Mouse (Mus musculus) heart, embryonic 15.5 days (tissue): ENCODE results near the gene Nrxn1. TPM values are rescaled to one million over a fixed set of nuclear protein-coding genes. Genes with fewer than 3 reads are reported as not detected.

ENCODE experiments used
- ATAC-seq: fragments of 200-750 bp; cut with Nextera tagmentation; replicated peaks from 2 replicates; pipeline ENCODE4 v1.8.0; 2017; ENCODE audit warnings: low read depth, moderate TSS enrichment; ENCODE audit not compliant: insufficient number of reproducible peaks, insufficient read depth, low FRiP score
- H3K27ac ChIP-seq: fragments of 300-500 bp; sonication (generic); 2 replicates; pipeline ENCODE4 v1.5.1; 2015; ENCODE audit warnings: mild to moderate bottlenecking, inconsistent platforms
- H3K27me3 ChIP-seq: fragments of 300-500 bp; sonication (generic); 2 replicates; pipeline ENCODE4 v1.6.1; 2015; ENCODE audit warnings: inconsistent platforms
- H3K36me3 ChIP-seq: fragments of 300-500 bp; sonication (generic); 2 replicates; pipeline ENCODE4 v1.6.1; 2015; ENCODE audit warnings: mild to moderate bottlenecking, inconsistent platforms
- H3K4me1 ChIP-seq: fragments of 300-500 bp; sonication (generic); replicated peaks from 2 replicates; pipeline ENCODE4 v1.6.1; 2015; ENCODE audit warnings: inconsistent platforms
- H3K4me2 ChIP-seq: fragments of 300-500 bp; sonication (generic); 2 replicates; pipeline ENCODE4 v1.6.1; 2015; ENCODE audit warnings: inconsistent platforms, mild to moderate bottlenecking, moderate library complexity
- H3K4me3 ChIP-seq: fragments of 300-500 bp; sonication (generic); 2 replicates; pipeline ENCODE4 v1.5.1; 2015; ENCODE audit warnings: mild to moderate bottlenecking, inconsistent platforms
- H3K9ac ChIP-seq: fragments of 300-500 bp; sonication (generic); 2 replicates; pipeline ENCODE4 v1.6.1; 2015; ENCODE audit warnings: mild to moderate bottlenecking, inconsistent platforms
- H3K9me3 ChIP-seq: fragments of 300-500 bp; sonication (generic); replicated peaks from 2 replicates; pipeline ENCODE4 v1.6.1; 2016; ENCODE audit warnings: inconsistent platforms
- WGBS: fragments of 180-500 bp; shearing (Covaris S2); methylation state at CpG from one replicate; pipeline ENCODE4 v1.1.7; 2015; ENCODE audit warnings: mixed read lengths; 5-methylcytosine and 5-hydroxymethylcytosine counted together
- polyA plus RNA-seq: library from polyadenylated mRNA; unstranded; fragments of >200 nt; fragmentation: Nextera tagmentation; extraction: Ambion mirVana; gene quantifications from 2 replicates; pipeline ENCODE4 v1.2.1, GENCODE M21; 2015

The Nrxn1 gene
- polyA plus RNA-seq, 1 experiment from 2014 or later = 1.2 TPM

DNA sequence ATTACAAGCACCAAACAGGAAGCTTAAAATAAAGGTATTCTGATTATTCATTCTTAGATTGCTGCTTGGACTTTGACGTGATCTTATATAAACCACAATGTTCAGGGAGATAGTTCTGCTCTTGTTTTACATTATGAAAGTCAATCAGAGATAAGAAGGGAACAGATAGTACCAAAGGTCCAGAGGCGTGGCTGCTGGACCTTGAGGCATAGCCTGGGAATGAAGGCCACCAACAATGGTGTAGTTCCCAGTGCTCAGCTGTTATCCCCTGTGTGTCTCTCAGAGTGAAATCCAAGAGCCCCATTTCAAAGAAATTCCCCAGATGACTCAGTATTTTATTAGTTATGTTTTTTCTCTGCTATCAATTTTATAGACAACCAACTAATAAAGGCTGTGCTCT lies 294.2 kb downstream of the Nrxn1 start:
- ATAC-seq = no peak
- no peaks in the 10 kb centered on the region for H3K4me1 ChIP-seq
- no peak overlapping the region for H3K4me3 ChIP-seq
- no peaks in the 10 kb centered on the region for H3K27me3 ChIP-seq
- no peaks in the 10 kb centered on the region for H3K9me3 ChIP-seq
- H3K36me3 ChIP-seq = no peaks in the 10 kb centered on the region
- H3K4me2 ChIP-seq = no peak overlapping the region
- 52% methylated on average over 2 of the region's 2 CpGs for WGBS
- H3K27ac ChIP-seq = no peak overlapping the region
- H3K9ac ChIP-seq = no peak overlapping the region

DNA sequence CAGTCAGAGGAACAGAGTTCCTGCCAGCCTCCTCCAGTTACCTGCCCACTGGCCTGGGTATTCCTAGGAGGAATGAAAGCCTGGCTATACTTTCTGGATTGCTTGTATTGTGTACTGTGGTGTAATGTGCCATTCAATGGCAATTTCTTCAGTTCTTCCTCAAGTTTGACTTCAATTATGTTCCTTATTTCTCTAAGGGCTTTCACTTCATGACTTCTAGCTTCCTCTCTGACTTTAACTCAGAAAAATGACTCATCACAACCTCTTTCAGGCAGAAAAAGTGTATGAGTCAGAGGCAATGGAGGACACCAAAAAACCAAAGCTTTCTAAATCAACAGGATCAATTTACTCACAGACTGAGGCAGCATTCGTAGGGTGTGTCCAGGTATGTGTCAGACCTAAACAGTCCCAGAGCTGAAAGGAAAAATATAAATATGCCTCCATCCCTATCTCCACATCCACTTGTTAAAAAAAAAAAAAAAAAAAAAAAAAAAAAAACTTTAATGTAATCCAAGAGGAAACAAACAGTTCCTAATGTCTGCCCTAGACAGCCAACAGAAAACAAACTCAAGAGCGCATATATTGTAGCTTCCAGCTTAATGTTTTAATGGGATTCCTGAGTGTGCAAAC lies 295.1 kb downstream of the Nrxn1 start:
- Histone ChIP-seq H3K4me3 (no peak overlapping the region), H3K27me3 (no peaks in the 10 kb centered on the region), H3K4me1 (no peaks in the 10 kb centered on the region), H3K36me3 (no peaks in the 10 kb centered on the region), H3K9me3 (no peaks in the 10 kb centered on the region), H3K4me2 (no peak overlapping the region), H3K9ac (no peak overlapping the region), H3K27ac (no peak overlapping the region)
- WGBS = 82% methylated on average over 2 of the region's 2 CpGs
- ATAC-seq = no peak

DNA sequence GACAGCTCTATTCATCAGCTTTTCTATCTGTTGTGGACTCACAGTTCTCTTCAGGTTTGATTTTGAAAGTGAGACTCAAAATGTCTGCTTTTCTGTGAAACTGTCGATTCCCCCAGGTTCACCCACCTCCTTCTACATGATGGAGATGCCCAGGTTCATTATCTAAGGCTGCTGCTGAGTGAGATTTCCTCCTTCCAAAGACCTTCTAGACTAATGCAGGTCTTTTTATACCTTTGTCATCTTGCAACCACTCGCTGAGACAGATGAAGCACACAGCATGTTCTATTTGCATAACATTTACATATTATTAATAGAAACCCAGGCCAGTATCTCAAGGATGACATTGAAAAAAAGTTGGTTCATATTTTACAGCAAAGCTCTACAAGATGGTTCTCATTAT lies 295.9 kb downstream of the Nrxn1 start:
- Histone ChIP-seq H3K9me3 (no peaks in the 10 kb centered on the region), H3K27ac (no peak overlapping the region), H3K4me2 (no peak overlapping the region), H3K4me1 (no peaks in the 10 kb centered on the region), H3K27me3 (no peaks in the 10 kb centered on the region), H3K4me3 (no peak overlapping the region), H3K36me3 (no peaks in the 10 kb centered on the region), H3K9ac (no peak overlapping the region)
- ATAC-seq = no peak
- 75% methylated on average over 2 of the region's 2 CpGs for WGBS

DNA sequence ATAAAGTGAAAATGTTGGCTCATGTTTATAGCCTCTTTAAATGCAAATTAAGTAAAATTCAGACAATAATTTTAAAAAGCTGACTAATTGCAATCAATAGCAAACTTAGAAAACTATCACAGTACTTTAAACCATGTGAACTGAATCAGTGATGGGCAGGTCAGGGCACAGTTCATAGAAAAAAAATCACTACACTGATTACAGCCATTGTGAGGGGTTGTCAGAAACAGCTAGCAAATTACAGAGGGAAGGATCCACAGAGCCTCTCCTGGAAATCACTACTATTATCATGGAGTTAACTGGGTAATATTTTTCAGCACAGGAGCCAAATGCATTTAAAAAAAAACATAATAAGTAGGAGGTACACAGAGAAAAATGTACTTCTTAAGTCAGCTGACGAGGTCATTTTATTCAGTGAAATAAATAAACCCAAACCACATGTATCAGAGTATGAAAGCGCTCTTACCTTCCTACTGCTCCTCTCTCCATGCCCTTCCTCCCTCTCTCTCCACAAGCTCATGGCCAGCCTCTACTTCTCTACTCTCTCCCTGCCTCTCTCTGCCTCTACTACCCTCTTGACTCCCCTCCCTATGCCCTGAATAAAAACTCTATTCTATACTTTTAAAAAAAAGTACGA lies 304.3 kb downstream of the Nrxn1 start:
- Histone ChIP-seq H3K27ac (no peak overlapping the region), H3K4me2 (no peak overlapping the region), H3K27me3 (no peaks in the 10 kb centered on the region), H3K4me3 (no peak overlapping the region), H3K4me1 (no peaks in the 10 kb centered on the region), H3K9me3 (no peaks in the 10 kb centered on the region), H3K36me3 (no peaks in the 10 kb centered on the region), H3K9ac (no peak overlapping the region)
- WGBS = 77% methylated on average over 3 of the region's 3 CpGs
- ATAC-seq = no peak

DNA sequence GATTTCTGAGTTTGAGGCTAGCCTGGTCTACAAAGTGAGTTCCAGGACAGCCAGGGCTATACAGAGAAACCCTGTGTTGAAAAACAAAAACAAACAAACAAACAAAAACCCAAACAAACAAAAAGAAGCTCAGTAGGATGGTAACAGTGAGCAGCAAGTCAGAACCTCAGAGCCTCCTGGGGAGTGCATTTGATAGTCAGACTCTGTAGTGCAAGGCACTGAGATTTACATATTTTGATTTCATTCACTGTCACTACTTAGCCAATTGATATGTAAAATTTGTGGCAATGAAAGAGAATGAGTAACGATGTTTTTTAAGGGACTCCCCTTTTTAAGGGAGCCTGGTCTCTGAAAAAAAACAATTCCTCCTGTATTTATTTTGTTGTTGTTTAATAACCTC lies 304.8 kb downstream of the Nrxn1 start:
- H3K9ac ChIP-seq = no peak overlapping the region

DNA sequence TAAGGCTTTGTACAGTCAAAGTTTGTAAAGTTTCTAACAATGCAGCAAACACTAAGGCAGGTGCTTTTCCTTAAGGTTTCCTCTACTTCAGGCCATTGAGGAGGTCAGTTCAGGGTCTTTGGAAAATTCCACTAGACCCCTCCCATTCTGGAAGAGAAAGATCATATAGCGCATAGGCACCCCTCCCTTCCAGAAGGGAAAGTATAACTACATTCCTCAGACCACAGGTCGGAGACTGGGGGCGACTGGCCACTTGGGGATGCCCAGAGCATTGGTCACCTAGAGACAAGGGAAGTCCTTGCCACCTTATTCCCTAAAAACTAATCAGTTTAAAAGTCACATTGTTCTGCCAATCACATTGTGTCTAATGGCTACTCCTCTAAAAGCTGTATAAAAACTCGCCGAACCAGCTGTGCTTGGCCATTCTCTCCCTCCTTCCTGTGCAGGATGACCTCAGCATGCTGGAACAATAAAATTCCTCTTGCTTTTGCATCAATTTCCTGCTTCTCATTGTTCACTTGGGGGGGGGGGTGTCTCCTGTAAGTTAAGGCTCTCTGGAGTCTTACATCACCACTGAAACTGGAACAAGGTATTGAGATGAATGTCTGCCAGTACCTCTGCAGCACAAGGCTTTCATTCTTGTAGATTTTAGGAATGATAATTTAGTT lies 305.6 kb downstream of the Nrxn1 start:
- no peaks in the 10 kb centered on the region for H3K27me3 ChIP-seq
- no peaks in the 10 kb centered on the region for H3K36me3 ChIP-seq
- 70% methylated on average over 5 of the region's 5 CpGs for WGBS
- H3K4me2 ChIP-seq = no peak overlapping the region
- no peak overlapping the region for H3K27ac ChIP-seq
- H3K9me3 ChIP-seq = no peaks in the 10 kb centered on the region
- H3K9ac ChIP-seq = no peak overlapping the region
- H3K4me1 ChIP-seq = no peaks in the 10 kb centered on the region
- no peak overlapping the region for H3K4me3 ChIP-seq
- no peak for ATAC-seq

More for the DNA sequence above, 304.8 kb downstream of the Nrxn1 start:
- Histone ChIP-seq H3K27me3 (no peaks in the 10 kb centered on the region), H3K4me1 (no peaks in the 10 kb centered on the region), H3K4me3 (no peak overlapping the region), H3K4me2 (no peak overlapping the region), H3K36me3 (no peaks in the 10 kb centered on the region), H3K27ac (no peak overlapping the region), H3K9me3 (no peaks in the 10 kb centered on the region)
- WGBS = 47% methylated on average over 1 of the region's 1 CpGs
- no peak for ATAC-seq

DNA sequence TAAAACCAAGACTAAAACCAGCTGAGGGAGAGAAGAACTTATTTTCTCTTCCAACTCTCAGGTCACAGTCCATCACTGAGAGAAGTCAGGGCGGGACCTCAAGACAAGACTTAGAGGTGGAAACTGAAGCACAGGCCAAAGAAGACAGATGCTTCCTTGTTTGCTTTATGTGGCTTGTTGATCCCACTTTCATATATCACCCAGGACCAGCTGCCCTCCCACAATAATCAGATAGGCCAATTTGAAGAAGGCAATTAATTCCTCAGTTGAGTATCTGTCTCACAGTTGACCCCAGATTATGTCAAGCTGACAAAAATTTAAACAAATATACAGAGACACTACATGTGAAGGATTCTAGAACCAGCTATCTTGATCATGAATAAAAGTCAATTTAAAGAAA lies 312.4 kb downstream of the Nrxn1 start:
- Histone ChIP-seq H3K27me3 (no peaks in the 10 kb centered on the region), H3K36me3 (no peaks in the 10 kb centered on the region), H3K4me2 (no peak overlapping the region), H3K27ac (no peak overlapping the region), H3K9me3 (no peaks in the 10 kb centered on the region), H3K9ac (no peak overlapping the region), H3K4me1 (no peaks in the 10 kb centered on the region), H3K4me3 (no peak overlapping the region)
- ATAC-seq = no peak
- WGBS = 67% methylated on average over 1 of the region's 1 CpGs

DNA sequence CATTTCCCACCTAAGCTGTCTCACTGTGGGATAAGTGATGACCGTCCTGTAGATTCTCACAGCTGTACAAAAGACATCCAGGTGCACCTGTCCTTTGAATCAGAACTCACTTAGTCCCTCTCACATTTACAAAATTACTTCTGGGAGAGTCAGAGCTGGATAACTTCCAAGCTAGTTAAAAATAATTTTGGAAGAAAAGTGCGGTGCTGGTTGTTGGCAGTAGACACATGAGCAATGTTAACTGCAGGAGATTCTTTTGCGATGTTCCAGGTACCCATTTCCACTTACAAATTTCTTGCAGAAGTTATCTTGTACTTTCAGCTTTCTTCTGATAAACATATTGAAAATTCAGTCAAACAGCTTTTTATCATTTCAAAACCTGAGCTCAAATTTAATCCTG lies 317.5 kb downstream of the Nrxn1 start:
- WGBS = 67% methylated on average over 3 of the region's 3 CpGs
- H3K9ac ChIP-seq = no peak overlapping the region

DNA sequence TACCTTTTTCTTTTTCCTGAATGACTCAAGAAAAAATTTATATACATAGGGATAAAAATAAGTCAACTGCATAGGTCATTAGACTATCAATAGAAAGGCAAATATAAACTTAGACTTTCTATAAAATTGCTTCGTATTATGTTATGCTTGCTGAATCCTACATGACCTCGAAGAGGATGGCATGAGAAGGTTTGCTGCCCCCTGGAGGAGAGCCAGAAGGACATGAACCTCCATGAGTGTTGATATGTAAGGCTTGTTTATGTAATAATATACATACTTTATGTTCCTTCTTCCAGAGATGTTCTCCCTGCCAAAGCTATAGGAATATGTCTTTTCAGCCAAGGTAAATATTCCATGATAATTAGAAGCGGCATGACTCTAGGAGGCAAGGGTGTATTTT lies 319.6 kb downstream of the Nrxn1 start:
- H3K9ac ChIP-seq = no peak overlapping the region
- H3K4me3 ChIP-seq = no peak overlapping the region
- no peak overlapping the region for H3K4me2 ChIP-seq
- H3K4me1 ChIP-seq = no peaks in the 10 kb centered on the region
- ATAC-seq = no peak
- WGBS = 68% methylated on average over 3 of the region's 3 CpGs
- H3K27ac ChIP-seq = no peak overlapping the region
- H3K27me3 ChIP-seq = no peaks in the 10 kb centered on the region
- H3K9me3 ChIP-seq = no peaks in the 10 kb centered on the region
- no peaks in the 10 kb centered on the region for H3K36me3 ChIP-seq

More for the DNA sequence above, 317.5 kb downstream of the Nrxn1 start:
- H3K9me3 ChIP-seq = no peaks in the 10 kb centered on the region
- ATAC-seq = no peak
- no peak overlapping the region for H3K27ac ChIP-seq
- H3K4me2 ChIP-seq = no peak overlapping the region
- no peak overlapping the region for H3K4me3 ChIP-seq
- no peaks in the 10 kb centered on the region for H3K4me1 ChIP-seq
- H3K36me3 ChIP-seq = no peaks in the 10 kb centered on the region
- H3K27me3 ChIP-seq = no peaks in the 10 kb centered on the region

DNA sequence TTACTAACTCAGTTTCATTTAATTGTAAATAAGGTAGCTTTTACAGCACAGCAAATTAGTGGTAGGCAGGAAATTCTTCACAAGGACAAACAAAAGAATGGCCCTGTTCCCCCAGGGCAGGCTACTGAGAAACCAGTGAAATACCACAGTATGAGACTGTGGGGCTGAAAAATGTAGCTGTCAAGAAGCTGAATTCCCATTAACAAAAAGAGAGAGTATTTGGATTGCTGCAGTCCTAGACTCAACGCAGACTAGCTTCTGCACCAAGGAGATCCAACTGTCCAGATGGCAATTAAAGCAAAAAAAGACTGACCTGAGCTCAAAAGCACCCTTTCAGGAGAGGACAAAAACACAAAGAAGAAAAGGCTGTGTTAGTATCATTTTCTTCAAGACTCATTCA lies 324.7 kb downstream of the Nrxn1 start:
- Histone ChIP-seq H3K27ac (no peak overlapping the region), H3K4me3 (no peak overlapping the region), H3K4me1 (no peaks in the 10 kb centered on the region), H3K9me3 (no peaks in the 10 kb centered on the region), H3K9ac (no peak overlapping the region), H3K4me2 (no peak overlapping the region), H3K36me3 (no peaks in the 10 kb centered on the region), H3K27me3 (no peaks in the 10 kb centered on the region)
- no peak for ATAC-seq
- WGBS = 53% methylated on average over 1 of the region's 1 CpGs

DNA sequence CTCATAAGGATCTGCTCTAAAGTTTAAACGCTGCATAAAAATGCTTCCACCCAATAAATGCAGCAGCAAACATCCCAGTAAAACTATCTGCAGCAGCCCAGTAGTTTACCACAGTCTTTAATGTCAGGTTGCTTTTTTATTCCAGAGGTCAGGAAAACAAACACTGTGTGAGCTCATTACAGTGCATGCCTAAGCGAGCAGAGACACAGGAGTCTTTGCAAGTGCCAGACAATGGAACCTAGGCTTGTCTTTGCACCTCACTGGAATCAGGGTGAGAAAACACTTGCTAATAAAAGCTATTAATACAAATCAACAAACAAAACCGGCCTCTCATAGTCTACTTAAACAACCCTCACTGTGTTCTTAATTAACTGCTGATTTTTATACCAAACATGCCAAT lies 365.7 kb downstream of the Nrxn1 start:
- Histone ChIP-seq H3K9me3 (no peaks in the 10 kb centered on the region), H3K36me3 (no peaks in the 10 kb centered on the region), H3K4me2 (no peak overlapping the region), H3K9ac (no peak overlapping the region), H3K4me3 (no peak overlapping the region), H3K27ac (no peak overlapping the region), H3K4me1 (no peaks in the 10 kb centered on the region), H3K27me3 (no peaks in the 10 kb centered on the region)
- WGBS = 44% methylated on average over 3 of the region's 3 CpGs
- no peak for ATAC-seq

DNA sequence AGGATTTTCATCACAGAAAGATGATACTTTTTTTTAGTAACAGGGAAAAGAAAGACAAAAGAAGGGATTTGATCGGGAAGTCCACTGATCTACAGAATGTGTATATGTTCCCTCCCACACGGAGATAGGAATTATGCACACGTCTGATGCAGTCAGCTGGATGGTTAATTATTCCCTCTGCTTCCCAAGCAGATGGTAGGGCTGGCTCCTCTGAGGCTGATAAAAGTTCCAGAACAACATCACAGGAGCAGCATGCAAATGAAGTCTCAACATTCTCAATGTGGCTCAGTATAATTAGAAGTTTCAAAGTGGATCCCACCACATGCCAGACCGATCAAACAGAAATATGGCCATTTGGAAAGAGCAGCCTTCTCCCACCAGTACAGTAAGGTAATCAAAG lies 388.1 kb downstream of the Nrxn1 start:
- ATAC-seq = no peak
- Histone ChIP-seq H3K9me3 (no peaks in the 10 kb centered on the region), H3K4me1 (no peaks in the 10 kb centered on the region), H3K36me3 (no peaks in the 10 kb centered on the region), H3K4me3 (no peak overlapping the region), H3K4me2 (no peak overlapping the region), H3K9ac (no peak overlapping the region), H3K27me3 (no peaks in the 10 kb centered on the region), H3K27ac (no peak overlapping the region)
- 73% methylated on average over 4 of the region's 4 CpGs for WGBS
